Mouse (Mus musculus): ENCODE measurements at regions not wholly inside any gene's neighbourhood (a gene's known extent, or its start where the extent isn't known, plus 50 kb on each side); places are given as distances from the start of the nearest gene placed in this dataset.
"Not testable (repeated sequence)": the region's sequence is repeated elsewhere in the genome, so short reads cannot be mapped to it uniquely, and the experiment has no call there.

DNA sequence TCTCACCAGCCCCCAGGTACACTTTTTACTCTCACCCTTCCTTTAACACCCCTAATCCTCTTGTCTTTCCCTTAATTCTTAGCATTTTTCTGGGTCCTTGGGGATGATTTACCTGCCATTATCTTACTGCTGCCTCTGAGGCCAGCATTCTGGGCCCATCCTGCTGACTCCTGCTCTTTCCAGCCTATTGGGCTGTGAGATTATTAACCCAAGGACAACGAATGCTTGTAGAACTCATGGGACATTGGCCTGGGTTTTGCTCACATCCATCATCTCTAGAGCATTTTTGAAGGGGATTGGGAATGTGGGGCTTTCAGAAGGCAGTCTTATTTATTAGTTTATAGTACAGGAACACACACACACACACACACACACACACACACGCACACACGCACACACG lies 134.5 kb upstream of the Max start:
- in situ Hi-C loops (cut with MboI; ENCODE audit: low pct_unique_long_range_greater_than_20kb in 1 of 2, low sequenced_read_pairs in 2 of 2, unreplicated experiment in 1 of 2) = no loop called here

DNA sequence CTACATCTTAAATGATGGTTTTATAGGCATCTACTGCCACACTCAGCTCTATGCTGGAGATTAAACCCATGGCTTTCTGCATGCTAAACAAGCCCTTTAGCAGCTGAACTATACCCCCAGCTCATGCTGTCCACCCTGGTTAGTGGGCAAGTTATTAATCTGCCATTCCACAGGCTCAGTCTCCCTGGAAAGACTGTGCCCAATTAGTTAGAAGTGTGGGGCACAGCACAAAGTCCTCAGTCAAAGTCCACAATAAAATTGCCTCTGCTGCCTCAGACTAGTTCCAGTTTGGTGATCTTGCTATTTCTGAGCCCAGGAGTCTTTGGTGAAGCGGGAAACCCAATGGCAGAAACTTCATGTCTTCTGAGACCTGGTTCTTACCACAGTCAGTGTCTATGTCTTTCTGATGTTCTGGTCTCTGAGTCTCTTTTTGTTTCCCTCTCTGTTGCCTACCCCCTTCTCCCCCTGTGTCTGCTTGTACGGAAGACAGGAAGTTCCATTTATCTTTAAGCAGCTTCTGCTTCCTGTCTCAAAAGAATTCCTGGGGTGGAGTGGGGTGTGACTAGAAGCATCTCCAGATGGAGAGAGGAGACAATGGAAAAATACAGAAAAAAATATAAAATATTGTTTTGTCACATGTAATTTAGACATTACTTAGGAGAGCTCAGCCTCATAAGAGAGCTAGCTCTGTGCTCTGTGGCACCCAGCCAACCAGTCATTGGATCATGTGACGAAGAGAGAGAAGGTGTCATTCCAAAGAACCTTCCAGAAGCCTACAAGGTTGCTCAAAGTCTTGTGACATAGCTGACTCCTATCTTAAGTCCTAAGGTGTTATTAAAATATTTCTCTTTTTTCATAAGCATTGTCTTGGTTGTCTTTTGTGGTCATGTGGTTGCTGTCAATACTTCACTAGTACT lies 133.3 kb upstream of the Max start:
- in situ Hi-C loops (cut with MboI; ENCODE audit: low pct_unique_long_range_greater_than_20kb in 1 of 2, low sequenced_read_pairs in 2 of 2, unreplicated experiment in 1 of 2) = no loop called here

DNA sequence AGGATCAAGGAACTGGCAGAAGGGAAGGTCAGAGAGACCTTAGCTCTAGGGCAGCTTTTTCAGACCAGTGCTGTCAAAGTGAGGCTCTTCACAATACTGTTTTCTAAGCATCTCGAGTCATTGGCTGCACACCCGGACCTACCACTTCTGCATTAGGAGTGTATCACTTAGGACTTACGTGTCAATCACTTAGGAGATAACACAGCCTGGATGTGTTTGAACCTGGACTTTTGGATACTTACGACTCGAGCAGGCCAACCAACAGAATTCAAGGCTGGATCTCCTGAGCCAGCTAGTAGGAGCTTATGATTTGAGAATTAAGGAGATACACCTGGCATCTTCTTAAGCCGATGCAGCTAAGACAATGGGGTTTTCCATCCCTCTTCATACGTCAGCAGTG lies 132.2 kb upstream of the Max start:
- in situ Hi-C loops (cut with MboI; ENCODE audit: low pct_unique_long_range_greater_than_20kb in 1 of 2, low sequenced_read_pairs in 2 of 2, unreplicated experiment in 1 of 2) = no loop called here

DNA sequence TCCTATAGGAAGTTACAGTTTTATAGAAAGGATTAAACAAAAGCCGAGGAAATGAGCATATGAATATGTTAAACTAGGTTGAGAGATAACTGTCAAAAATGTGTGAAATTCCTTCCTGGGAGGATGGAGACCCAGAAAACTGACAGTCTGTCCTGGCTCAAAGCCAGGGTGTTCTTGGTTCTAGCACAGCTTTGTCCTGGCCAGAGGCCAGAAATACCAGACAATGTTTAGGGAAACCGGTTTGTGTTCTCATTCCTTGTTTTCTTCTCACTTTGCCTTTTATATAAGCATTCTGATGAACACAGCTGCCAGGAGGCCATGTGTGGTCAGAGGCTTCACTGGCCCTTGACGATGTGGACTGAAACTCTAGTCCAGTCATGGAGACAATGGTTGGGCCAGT lies 130.7 kb upstream of the Max start:
- in situ Hi-C loops (cut with MboI; ENCODE audit: low pct_unique_long_range_greater_than_20kb in 1 of 2, low sequenced_read_pairs in 2 of 2, unreplicated experiment in 1 of 2) = no loop called here

DNA sequence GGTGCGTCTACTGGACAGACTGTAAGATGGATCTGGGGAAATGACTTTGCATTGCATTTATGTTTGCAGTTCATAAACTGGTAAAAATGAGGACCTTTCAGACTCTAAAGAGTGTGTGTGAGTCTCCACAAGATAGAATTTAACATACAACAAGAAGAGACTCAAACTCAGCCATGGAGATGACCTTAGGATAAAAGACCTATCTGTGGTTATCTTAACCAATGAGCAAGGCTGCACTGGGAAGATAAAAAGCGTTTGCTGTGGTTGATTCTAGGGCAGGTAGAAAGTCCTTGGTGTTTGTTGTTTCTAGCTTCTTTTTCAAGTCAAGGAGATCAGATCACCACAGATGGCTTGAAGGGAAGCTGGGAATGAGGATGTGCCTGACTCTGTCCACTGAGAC lies 130.1 kb upstream of the Max start:
- in situ Hi-C loops (cut with MboI; ENCODE audit: low pct_unique_long_range_greater_than_20kb in 1 of 2, low sequenced_read_pairs in 2 of 2, unreplicated experiment in 1 of 2) = no loop called here

DNA sequence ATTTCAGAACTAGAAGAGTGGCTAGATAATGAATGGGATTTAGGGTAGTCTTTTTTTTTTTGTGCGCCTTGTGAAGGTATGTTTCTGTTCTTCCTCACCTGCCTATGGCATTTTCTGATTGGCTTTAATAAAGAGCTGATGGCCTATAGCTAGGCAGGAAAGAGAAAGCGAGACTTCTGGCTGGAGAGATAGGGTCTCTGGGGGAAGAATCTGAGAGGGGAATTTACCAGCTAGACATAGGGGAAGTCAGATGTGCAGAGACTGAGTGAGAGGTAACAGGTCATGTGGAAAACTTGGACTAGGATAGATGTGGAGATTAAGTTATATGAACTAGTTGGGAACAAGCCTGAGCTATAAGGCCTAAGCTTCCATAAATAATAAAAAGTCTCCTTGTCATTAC lies 129.7 kb upstream of the Max start:
- in situ Hi-C loops (cut with MboI; ENCODE audit: low pct_unique_long_range_greater_than_20kb in 1 of 2, low sequenced_read_pairs in 2 of 2, unreplicated experiment in 1 of 2) = no loop called here

DNA sequence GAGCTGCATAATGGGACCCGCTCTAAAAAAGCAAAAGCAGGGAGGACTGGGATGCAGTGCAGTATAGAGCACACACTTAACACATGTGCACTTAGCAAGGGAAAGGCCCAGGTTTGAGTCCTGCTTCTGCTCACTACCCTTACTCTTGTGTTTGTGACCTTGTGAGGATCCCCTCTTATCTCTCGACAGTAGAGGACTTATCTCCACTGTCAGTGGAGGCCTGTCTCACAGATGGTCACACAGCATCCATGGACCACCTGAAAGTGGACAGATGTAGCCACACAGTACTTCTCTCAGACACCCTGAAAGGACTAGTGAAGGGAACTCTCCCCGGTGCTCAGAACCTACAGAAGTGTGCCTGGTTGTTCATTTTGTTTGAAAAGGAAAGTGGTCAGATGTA lies 128.5 kb upstream of the Max start:
- in situ Hi-C loops (cut with MboI; ENCODE audit: low pct_unique_long_range_greater_than_20kb in 1 of 2, low sequenced_read_pairs in 2 of 2, unreplicated experiment in 1 of 2) = no loop called here

DNA sequence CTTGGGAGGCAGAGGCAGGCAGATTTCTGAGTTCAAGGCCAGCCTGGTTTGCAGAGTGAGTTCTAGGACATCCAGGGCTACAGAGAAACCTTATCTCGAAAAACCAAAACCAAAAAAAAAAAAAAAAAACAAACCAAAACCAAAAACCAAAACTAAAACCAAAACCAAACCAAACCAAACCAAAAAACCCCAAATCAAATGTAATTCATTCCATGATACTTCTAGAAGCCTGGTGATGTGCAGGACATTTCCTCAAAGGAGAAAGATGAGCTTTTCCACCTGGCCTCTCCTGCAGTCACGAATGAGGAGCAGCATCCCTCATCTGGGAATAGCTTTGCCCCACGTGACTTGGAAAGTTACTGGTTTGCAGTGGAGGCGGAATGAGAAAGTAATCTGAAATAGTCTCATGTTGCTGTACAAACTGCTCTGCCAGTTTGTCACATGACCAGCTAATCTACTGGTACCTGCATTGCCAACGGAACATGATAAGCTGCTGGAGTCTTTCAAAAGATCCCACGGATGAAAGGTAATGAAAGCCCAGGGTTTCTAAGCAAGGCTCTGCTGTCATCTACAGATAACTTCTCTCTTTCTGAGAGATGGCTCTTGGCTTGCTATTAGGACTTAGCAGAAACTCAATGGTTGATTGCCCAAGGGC lies 127.8 kb upstream of the Max start:
- in situ Hi-C loops (cut with MboI; ENCODE audit: low pct_unique_long_range_greater_than_20kb in 1 of 2, low sequenced_read_pairs in 2 of 2, unreplicated experiment in 1 of 2) = no loop called here

DNA sequence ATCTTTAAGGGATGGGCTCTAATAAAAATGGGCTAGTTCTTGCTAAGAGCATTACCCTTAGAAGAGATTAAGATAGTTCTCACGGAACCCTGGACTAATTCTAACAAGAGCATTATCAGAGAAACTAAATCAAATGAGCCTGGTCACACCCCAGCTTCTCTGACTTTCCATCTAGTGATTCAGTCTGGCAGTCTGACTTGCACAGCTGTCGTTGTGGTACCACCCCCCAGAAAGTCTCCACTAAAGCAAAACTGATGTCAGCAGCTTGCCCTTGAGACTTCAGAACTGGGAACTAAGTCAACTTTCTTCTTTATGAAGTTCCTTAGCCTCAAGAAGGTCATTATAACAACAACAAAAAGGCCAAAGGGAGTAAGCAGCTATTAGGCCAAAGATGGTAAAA lies 126.5 kb upstream of the Max start:
- in situ Hi-C loops (cut with MboI; ENCODE audit: low pct_unique_long_range_greater_than_20kb in 1 of 2, low sequenced_read_pairs in 2 of 2, unreplicated experiment in 1 of 2) = no loop called here

DNA sequence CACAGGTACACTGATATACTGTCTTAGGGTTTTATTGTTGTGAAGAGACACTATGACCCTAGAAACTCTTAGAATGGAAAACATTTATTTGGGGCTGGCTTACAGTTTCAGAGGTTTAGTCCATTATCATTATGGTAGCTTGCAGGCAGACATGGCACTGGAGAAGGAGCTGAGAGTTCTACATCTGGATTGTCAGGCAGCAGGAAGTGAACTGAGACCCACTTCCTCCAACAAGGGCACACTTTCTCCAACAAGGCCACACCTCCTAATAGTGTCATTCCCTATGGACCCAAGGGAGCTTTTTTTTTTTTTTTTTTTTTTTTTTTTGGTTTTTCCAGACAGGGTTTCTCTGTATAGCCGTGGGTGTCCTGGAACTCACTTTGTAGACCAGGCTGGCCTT lies 124.9 kb upstream of the Max start:
- in situ Hi-C loops (cut with MboI; ENCODE audit: low pct_unique_long_range_greater_than_20kb in 1 of 2, low sequenced_read_pairs in 2 of 2, unreplicated experiment in 1 of 2) = not testable (repeated sequence)

DNA sequence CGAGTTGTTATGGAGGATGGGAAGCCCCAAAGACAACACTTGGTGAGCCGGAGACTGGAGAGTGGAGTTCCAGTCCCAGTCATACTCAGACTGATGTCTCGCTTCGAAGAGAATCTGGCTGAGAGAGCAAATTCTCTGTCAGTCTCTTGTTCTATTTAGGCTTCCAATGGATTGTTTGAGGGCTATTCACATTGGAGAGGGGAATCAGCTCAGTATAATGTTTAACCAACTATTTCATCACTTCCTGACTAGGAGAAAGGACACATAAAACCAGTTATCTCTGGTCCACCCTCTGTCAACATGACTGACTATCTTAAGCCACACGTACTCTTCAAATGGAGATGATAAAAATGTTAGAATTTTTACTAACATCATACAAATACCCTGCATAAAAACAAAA lies 123.9 kb upstream of the Max start:
- in situ Hi-C loops (cut with MboI; ENCODE audit: low pct_unique_long_range_greater_than_20kb in 1 of 2, low sequenced_read_pairs in 2 of 2, unreplicated experiment in 1 of 2) = no loop called here

DNA sequence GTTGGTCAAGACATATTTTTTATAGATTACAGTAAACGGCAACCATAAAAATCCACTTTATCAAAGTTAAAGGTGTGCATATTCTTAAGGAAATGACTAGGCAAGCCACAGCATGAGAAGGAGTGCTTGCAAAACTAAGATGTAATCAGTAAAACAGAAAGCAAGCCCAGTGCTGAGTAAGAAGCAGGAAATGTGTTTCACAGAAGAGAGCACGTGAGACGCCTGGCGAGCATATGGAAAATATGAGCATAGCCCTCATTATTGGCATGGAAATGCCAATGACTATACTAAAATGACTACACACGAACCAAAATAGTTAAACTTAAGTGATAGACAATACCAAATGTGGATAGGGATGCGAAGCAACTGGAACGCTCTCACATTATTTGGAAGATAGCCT lies 123.2 kb upstream of the Max start:
- in situ Hi-C loops (cut with MboI; ENCODE audit: low pct_unique_long_range_greater_than_20kb in 1 of 2, low sequenced_read_pairs in 2 of 2, unreplicated experiment in 1 of 2) = no loop called here

DNA sequence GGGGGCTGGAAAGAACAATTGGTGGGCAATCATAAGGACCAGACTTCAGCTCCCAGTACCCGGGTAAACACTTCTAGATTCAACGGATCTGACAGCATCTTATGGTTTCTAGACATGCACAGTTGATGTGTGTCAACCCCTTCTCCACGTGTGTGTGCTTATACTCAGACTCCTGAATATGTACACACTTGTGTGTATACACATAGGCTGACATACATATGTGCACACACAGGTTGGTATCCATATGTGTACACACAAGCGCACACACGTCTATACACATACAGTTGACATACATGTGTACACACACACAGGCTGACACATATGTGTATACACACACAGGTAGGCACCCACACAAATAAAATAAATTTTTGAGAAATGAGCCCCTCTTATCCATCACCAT lies 122.7 kb upstream of the Max start:
- in situ Hi-C loops (cut with MboI; ENCODE audit: low pct_unique_long_range_greater_than_20kb in 1 of 2, low sequenced_read_pairs in 2 of 2, unreplicated experiment in 1 of 2) = no loop called here

DNA sequence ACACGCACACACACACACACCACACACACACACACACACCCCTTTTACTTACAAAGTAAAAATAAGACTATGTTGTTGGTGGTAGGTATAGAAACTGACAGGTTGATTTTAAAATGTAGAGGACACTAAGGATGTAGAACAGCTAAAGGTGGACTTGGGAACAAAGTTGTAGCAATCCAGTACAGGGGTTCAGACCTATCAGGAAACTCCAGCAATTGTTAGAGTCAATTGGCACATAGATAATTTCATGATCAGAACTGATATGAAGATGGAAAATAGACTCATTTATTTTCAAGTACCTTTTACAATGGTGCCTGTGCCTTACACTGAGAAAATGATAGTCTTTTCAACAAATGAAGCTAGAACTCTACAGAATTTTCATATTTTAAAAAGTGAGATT lies 122.3 kb upstream of the Max start:
- in situ Hi-C loops (cut with MboI; ENCODE audit: low pct_unique_long_range_greater_than_20kb in 1 of 2, low sequenced_read_pairs in 2 of 2, unreplicated experiment in 1 of 2) = no loop called here

DNA sequence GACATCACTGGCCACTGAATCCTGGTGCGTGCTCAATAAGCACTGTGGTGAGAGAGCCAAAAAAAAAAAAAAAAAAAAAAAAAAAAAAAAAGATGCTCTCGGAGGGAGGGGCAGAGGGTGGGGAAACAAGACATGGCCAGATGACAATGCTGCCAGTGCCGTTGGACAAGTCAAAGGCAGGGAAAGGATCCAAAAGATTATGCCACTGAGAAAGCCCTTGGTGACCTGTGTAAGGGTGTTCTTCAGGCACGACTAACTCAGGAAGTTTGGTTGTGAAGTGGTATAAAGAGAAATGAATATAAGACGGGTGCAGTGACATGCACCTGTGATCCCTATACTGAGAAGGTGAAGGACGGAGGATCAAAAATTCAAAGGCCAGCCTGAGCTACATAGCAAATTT lies 121.8 kb upstream of the Max start:
- in situ Hi-C loops (cut with MboI; ENCODE audit: low pct_unique_long_range_greater_than_20kb in 1 of 2, low sequenced_read_pairs in 2 of 2, unreplicated experiment in 1 of 2) = no loop called here

DNA sequence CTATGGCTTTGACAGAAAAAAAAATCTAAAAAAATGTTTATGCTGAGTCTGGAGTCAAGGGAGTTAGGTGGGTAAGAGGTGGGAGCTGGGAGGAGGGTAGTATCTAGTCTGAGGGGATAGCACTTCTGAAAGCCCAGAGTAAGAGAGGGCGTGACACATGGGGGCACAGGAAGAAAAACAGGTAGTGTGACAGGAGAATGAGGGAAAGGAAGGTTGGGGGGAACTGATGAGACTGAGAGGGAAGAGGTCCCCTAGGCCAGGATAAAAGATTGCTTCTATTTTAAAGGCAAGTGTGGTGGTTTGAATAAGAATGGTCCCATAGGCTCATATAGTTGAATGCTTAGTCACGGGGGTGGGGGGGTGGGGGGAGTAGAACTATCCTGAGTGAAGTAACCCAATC lies 119.8 kb upstream of the Max start:
- in situ Hi-C loops (cut with MboI; ENCODE audit: low pct_unique_long_range_greater_than_20kb in 1 of 2, low sequenced_read_pairs in 2 of 2, unreplicated experiment in 1 of 2) = no loop called here

DNA sequence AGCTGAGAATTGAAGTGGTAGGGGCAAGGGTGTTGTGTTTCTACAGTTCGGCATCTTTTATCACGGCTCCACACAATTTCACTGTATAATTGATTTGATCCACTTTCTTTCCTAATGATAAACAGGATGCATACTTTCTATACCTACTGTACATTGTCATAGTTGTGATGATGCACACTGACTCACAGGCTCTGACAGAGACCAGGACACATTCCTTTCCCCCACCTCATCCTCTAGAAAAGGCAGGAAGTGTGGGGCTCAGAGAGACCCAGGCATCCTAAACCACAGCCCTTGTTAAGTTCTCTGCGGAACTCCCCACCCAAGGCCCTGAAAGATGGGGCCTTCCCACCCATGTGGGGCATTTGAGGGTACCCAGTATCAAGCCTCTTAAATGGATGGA lies 117.5 kb upstream of the Max start:
- in situ Hi-C loops (cut with MboI; ENCODE audit: low pct_unique_long_range_greater_than_20kb in 1 of 2, low sequenced_read_pairs in 2 of 2, unreplicated experiment in 1 of 2) = no loop called here

DNA sequence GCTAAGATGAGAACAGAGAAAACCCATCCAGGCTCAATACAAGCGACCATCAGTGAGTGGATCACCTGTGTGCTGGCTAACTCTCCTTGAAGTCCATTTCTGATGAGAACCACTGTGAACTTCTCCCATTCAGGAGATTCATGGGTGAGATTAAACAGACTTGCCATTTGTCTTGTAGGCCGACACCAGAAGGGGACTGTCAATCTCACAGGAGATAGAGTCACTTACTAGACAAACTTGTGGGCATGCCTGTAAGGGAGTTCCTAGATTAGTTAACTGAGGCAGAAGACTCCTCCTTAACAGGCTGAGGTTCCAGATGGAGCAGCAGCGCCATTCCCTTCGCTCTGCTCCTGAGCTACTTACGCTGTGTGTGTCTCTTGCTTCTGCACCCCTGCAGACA lies 114.7 kb upstream of the Max start:
- in situ Hi-C loops (cut with MboI; ENCODE audit: low pct_unique_long_range_greater_than_20kb in 1 of 2, low sequenced_read_pairs in 2 of 2, unreplicated experiment in 1 of 2) = no loop called here

DNA sequence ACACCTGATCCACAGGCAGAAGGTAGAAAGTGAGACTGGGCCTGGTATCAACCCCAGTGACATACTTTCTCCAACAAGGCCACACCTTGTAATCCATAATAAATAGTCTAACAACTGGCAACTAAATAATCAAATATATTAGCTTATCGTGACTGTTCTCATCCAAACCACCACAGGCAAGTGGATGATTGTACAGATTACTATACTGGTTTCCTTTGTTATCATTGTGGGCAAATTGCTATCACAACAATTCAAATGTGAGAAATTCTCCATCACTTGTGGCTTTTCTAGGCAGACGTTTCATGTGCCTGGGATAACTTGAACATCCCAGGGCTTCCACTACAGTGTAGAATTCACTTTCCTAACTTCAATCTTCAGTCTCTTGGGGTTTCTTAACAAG lies 112.6 kb upstream of the Max start:
- in situ Hi-C loops (cut with MboI; ENCODE audit: low pct_unique_long_range_greater_than_20kb in 1 of 2, low sequenced_read_pairs in 2 of 2, unreplicated experiment in 1 of 2) = no loop called here

DNA sequence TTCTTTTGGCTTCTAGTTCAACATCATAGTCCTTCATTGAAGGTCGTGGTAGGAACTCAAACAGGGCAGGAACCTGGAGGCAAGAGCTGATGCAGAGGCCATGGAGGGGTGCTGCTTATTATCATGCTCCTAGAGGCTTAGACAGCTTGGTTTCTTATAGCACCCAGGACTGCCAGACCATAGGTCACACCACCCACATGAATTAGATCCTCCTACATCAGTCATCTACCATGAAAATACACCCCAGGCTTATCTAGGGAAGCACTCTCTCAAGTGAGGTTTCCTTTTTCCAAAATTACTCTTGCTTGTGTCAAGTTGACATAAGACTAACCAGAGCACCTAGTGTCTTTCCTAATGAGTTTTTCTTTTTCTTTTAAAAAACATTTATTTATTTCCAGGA lies 109.7 kb upstream of the Max start:
- in situ Hi-C loops (cut with MboI; ENCODE audit: low pct_unique_long_range_greater_than_20kb in 1 of 2, low sequenced_read_pairs in 2 of 2, unreplicated experiment in 1 of 2) = no loop called here
